Mouse (Mus musculus): Measurements from ENCODE around the gene Ptpn14.

DNA sequence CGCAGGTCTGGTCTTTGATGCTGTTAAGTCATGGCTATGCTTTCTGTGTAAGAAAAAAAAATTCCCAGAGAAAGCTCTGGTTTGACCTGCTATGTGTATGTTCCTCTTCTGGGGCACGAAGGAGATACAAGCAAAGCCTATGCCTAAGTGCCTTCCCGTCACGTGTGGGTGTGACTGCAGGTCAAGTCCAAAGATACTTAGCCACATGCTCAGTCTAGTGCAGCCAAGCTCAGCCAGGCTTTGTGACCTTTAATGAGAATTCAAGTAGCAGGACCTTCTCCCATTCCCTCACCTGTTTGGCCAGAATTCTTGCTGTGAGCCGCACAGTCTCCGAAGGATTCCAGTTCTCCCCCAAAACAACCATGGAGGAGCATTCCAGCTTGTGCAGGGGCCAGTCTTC lies 171.5 kb downstream of the Ptpn14 start:
- TF ChIP-seq CTCF (IDR thresholded peaks at IDR 0.05; ENCODE audit: low read depth) (no peak), EP300 (IDR thresholded peaks at IDR 0.05; ENCODE audit: low read depth) (no peak)
